Mouse (Mus musculus): ENCODE data around the gene Bean1.

Bean1 gene

GRCm38 (mm10) chr8:104170118-104171049 lies at the start of gene Bean1:
Bean1 (plus strand) TSS chr8:104170442.
- peak; percentile 6 to 47 for DNase-seq

DNA sequence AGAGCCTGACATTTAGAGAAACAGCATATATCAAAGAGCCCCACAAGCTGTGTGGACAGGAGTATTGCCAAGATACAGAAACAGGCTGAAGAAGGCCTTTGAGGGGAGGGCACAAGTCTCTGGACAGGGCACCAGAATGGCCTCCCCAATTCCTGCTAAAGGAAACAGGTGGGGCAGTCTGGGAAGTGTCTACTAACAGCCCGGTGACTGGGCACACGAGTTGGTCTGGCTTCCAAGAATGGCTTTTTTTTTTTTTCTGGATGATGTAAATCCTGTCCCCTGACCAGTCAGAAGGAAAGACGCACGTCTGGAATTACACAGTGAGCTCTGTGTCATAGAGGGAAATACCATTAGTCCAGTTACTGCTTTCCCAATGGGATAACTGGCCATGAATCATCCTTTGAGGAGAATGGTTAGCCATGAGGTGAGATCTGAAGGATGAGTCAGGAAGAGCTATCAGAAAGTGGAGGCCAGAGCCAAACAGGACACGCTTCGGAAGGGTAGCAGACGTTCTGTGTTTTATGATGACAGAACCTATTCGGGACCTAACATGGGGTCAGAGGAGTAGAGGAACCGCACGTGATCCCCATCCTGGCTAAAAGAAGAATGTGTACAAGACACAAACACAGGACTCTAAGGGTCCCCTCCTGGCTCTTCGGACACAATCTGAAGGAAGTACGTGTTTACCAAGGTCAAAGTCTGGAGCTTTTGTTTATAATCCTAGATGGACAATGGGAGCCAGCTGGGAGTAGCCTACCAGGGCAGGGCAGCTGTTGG lies 48.4 kb upstream of the Bean1 start:
- peak; percentile 15 to 69 for DNase-seq

DNA sequence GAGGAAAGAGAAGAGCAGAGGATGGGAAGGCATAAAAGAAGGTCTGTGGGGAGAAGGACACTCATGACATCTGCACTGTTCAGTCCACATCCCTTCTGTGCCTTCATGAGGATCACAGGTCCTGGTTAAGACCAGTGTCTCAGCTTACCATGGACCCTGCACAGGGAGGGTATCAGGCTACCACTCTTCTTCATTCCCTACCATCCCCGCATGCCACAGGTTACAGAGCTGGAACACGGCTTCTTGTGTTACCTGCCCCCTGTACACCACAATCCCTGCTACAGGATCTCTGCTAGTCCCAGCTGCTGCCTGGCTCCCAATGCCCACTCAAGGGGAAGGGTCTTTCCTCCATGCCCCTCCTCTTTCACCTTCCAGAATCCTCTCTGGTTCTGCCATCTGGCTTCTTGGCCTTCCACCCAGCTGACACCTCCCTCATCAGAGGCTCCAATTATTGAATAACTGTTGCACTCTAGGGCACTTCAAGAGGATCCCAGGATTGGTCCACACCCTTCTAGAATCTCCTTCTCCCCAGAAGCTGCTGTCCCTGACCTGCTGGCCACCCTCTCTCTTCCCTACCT lies 47.1 kb upstream of the Bean1 start:
- DNase-seq, result no peak

GRCm38 (mm10) chr8:104124534-104124933 lies 45.7 kb upstream of the Bean1 start:
- no peak for DNase-seq

DNA sequence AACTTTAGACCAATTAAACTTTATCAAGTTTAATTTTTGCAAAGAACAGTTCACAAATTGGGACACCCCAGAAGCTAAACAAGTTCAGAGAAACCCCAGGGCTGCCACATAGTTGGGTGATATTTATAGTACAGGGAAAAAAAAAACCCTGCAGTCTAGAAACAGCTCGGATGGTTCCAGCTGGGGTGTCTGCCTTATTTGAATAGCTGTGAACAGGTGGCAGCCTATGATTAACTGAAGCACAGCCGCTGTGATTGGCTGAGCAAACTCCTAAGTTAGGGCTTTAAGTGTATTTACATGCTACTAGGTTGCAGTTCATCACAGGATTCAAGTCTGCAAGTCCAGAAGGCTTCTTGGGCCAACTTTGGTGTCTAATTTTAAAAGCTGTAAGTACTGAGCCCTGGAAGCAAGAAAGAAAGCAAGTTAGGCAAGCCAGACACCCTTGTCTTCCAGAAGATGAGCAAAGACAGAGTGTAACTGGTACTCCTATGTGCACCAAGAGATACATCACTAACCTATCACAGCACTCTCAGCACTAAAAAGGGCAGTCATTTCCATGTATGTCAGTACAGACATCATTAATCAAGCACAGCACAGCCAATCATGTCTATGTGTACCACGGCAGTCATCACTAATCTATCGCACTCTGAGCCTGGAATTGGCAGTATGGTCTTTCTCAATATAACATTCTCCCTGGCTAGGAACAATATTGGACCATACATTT lies 42.9 kb upstream of the Bean1 start:
- DNase-seq, result no peak

DNA sequence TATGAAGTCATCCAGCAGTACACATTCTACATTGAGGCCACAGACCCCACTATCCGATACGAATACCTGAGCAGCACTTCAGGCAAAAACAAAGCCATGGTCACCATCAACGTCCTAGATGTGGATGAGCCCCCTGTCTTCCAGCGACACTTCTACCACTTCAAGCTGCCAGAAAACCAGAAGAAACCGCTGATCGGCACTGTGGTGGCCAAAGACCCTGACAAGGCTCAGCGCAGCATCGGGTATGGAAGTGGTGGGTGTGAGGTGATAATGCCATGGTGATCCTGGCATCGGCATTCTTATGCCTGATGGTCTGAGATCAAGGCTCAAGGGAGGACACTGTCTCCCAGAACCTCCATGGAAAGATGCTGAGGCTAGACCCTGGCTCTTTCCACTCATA lies 39.3 kb upstream of the Bean1 start:
- DNase-seq, result no peak

GRCm38 (mm10) chr8:104131414-104131975 lies 38.7 kb upstream of the Bean1 start:
- DNase-seq, result no peak

- DNase-seq, result no peak
Observed at GRCm38 (mm10) chr8:104134521-104134920, 35.7 kb upstream of the Bean1 start.

GRCm38 (mm10) chr8:104136277-104136676 lies 34.0 kb upstream of the Bean1 start:
- no peak for DNase-seq

DNA sequence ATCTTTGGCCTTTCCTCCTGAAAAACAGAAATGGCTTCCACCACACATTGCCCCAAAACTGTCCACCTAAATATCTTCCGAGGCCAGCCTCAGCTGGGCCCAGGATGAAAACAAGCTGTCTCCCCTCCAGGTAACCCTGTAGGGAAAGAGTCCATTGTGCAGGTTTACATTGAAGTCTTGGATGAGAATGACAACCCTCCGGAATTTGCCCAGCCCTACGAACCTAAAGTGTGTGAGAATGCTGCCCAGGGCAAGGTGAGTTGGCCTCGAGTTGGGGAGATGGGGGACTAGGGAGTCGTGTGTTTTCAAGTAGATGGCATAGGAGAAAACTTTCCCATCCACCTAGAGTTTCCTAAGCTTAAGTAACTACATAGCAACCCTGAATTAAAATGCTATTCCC lies 32.6 kb upstream of the Bean1 start:
- DNase-seq, result no peak

GRCm38 (mm10) chr8:104140611-104141010 lies 29.6 kb upstream of the Bean1 start:
- no peak for DNase-seq

GRCm38 (mm10) chr8:104142415-104142814 lies 27.8 kb upstream of the Bean1 start:
- no peak for DNase-seq

DNA sequence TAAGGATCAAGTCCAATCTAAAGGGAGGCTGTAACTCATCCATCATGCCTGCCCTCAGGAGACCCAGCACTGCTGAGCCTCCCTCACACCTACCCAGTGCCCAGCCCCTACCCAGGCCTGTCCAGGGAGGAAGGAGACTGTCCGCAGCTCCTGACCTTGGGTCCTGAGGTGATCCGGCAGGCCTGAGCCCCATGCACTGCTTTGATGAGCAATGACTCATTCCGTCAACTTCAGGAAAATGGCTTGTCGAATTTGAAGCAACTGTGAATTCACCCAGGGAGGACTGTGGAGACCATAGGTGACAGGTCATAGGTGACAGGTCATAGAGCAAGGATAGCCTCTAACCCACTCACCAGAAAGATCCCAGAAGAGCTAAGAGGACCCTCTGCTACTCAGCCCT lies 26.9 kb upstream of the Bean1 start:
- DNase-seq, result no peak

DNA sequence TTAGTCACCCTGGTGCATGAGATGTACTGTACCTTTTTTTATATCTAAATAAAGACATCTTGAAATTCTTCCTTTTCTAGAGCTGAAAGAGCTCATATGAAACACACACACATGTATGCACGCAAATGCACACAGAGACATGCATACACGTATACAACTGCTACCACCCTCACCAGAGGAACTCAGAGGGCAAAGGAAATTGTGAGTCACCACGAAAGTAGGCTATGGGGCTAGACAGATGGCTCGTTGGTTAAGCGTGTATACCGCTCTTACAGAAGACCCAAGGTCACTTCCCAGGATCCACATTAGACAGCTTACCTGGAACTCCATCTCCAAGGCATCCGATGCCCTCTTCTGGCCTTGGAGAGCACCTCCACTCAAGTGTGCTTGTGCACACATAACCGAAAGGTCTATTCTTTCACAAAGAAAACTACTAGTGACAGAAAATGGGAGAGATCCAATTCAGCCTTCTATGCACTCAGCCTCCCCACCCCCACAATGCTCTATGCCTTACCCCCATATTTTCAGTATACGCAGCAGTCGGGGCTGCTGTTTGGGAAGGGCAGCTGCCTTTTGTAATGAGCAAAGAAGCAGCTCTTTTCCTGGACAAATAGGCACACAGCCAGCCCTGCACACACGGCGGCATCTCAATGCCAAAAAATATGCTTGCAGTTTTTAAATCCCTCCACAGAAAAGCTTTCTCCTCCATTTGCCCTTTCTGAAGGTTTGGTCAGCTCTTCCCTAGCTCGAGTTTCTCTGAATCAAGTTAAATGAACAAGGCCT lies 25.6 kb upstream of the Bean1 start:
- DNase-seq, result no peak

DNA sequence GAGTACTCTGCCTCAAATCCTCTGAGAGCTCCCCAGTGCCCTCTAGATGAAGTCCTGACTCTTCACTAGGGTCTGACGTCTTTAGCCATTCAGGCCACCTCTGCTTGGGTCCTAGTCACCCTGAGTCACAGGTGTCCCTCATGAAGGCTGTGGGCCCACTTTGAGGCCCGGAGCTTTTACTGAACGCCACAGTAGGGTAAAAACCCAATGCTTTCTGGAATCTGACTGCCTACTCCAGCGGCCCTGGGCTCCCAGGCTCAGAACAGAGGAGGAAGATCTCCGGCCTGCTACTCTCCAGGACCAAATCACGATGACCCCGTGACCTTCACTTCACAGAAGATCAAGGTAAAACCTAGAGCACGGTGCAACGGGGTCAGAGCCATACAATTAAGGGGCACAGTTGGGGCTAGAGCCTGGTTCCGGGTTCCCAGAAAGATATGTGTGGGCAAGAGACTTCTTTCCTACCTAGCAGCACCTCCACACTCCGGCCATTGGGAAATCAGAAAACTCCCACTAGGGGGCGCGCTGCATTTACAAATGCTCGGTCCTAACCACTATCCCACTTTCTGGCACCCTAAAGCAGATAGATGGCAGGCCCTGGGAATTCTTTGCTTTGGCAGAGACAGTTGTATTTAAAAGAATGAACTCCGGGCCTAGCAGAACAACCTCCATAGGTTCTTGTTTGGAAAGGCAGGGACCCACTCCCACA lies 24.1 kb upstream of the Bean1 start:
- peak; percentile 80 to 92 for DNase-seq

DNA sequence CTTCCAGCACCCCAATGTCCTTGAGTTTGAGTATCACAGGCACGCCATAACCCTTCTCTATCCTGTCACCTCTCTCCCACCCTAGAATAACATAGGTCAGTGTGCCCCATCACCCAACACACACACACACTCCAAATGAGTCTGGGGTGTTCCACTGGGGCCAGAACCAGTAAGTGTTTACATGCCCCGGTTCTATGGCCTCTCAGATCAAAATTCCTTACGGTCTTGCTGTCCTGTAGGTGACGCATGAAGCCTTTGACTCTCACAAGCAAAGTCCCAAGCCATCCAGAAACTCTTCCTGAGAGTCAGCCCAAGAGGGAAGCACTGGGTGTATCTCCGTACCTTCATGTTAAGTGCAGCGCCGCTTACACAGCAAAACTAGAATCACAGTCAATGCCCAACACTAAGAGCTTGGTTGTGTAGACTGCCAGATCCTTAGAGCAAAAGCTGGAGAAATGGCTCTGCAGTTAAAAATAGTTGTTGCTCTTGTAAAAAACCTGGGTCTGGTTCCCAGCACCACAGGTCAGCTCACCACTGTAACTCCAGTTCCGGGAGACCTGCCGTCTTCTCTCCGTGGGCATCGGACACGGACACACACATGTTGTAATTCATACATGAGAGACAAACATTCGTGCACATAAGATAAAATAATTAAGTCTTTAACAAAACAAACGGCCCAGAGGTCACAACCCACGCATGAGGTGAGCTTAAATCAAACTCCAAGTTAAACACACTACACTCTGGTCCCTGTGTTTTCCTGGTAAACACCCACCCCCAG lies 23.3 kb upstream of the Bean1 start:
- DNase-seq, result no peak

GRCm38 (mm10) chr8:104147947-104148346 lies 22.3 kb upstream of the Bean1 start:
- no peak for DNase-seq

- DNase-seq, result no peak
Observed at GRCm38 (mm10) chr8:104160731-104161130, 9.5 kb upstream of the Bean1 start.

DNA sequence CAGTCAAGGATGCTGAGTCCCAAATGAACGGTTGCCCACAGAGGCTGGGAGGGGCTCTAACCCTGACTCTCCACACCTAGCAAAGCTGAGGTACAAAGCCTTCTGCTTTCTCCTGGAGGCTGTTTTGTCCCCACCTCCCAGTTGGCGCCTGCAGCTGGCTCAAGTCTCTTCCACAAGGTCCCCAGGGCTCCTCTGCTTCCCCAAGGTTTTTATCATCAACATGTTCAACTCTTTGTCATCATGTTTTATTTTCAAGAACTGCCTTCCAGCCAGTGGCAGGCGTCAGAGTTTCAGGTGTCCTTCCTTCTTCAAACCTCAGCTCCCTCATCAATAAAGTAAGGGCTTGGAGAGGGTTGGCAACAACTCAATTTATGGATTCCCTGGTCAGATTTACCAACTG lies 781 bp upstream of the Bean1 start:
- no peak for DNase-seq

- DNase-seq, result no peak
Observed at GRCm38 (mm10) chr8:104171050-104171620, 893 bp downstream of the Bean1 start.
